Mouse (Mus musculus): ENCODE measurements around the gene Tyw1. TPM values are rescaled to one million over a fixed set of nuclear protein-coding genes. Genes with fewer than 3 reads are reported as not detected.

Tyw1 gene
- total RNA-seq, 2 experiments from 2014 or later, result 2.9 to 9.2 TPM

DNA sequence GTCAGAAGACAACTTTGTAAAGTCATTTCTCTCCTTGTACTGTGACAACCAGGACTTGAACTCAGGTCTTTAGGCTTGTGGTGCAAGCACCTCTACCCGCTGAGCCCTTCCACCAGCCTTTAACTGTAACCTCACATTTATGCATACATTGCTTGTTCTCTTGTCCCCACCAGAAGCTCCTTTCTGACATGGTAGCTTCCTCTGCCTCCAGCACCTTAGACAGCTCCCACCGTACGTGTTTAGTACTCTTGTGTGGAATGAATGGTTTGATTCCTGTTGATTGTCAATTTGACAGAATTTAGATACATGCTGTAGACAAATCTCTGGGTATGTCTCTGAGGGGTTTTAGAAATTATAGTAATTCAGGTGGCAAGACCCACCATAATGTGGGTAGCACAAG is 108.4 kb downstream of the Tyw1 start:
- no peak for ATAC-seq (replicated peaks; ENCODE audit: low FRiP score, poor library complexity, severe bottlenecking)

DNA sequence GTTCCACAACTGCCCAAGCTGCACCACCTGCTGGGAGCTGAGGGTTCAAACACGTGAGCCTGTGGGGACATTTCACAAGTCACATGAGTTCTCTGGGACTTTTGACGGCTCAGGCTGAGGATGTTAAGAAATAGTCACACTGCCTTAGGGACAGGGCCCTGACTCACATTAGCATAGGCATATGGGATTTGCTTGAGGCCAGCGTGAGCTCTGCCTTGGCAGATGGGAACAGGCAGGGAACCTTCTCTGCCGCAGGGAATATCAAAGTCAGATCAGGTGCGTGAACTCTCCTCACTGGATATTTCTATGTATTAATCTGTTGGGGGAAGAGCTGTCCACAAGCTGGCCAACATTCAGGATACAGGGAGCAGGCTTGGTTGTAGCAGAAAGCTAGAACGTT is 112.8 kb downstream of the Tyw1 start:
- no peak for ATAC-seq (replicated peaks; ENCODE audit: low FRiP score, poor library complexity, severe bottlenecking)

DNA sequence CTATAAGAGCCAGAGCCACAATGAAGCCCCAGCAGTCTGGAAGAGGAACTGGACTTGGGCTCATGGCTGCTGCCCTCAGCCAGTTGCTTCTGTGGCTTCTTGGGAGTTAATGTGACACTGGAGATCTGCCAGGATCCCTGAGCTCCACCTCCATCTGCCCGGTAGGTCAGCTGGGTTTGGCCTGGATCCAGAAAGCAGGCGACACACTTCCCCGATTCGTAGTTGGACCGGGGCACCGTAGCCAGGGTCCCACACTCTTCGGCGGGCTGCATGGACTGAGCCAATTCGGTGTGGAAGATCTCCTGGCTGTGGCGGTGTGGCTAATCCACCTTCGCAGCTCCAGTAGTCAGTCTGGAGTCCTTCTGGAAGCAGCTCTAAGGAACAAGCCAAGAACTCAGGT is 113.8 kb downstream of the Tyw1 start, which contains the start of gene Caln1:
Gene Caln1 (plus strand): TSS at position 219 of the 400 bp plus-strand sequence.
- ATAC-seq (replicated peaks; ENCODE audit: low FRiP score, poor library complexity, severe bottlenecking), result no peak

DNA sequence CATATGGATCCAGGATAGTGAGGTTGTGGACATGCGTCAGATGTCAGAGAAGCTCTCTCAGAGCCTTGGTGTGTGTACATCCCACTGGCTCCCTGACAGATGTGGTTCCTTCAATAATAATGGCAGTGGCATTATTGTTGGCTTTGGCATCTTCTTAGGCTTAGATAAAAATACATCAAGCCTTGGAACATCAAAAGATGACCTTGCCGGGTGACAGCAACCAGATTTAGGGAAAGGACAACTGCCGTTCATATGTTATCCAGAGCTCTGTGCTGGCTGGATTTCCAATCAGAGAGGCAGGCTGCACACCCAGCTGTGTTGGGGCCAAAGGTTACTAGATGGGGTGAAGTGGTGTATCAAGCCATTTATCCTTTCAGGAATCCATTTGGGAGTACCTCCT is 120.0 kb downstream of the Tyw1 start:
- ATAC-seq (replicated peaks; ENCODE audit: low FRiP score, poor library complexity, severe bottlenecking), result no peak

DNA sequence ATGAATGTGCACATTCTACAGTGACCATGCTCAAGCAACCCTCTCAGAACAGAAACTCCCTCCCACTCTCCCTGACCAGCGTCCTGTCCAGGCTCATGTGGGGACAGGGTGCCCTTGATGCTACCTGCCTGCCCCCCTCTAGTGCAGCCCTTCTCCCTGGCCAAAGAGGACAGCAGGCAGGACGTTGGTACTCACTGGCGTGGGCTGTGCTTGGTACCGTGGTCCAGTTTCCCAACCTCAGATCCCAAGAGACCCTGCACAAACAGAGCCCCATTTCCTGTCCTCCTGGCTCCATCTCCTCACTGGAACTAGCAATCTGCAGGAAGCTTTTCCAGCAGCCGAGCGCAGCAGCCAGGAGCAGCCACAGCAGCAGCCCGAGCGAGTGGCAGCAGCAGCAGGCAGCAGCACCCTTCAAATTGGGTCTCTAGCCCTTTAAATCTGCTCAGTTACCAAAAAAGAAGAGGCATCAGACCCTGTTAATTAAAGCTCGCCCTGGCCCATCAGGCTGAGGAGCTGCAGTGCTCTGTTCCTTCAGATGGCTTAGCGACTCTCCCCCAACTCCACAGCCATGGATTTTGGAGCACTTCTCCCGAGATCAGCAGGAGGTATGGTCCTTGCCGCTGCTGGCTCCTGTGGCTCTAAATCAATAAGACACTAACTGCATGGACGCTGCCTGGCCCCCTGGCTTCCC is 128.9 kb downstream of the Tyw1 start, which contains the start of gene A330070K13Rik:
Gene A330070K13Rik (minus strand): TSS at position 410 of the 691 bp plus-strand sequence.
- ATAC-seq (replicated peaks; ENCODE audit: low FRiP score, poor library complexity, severe bottlenecking), result no peak

DNA sequence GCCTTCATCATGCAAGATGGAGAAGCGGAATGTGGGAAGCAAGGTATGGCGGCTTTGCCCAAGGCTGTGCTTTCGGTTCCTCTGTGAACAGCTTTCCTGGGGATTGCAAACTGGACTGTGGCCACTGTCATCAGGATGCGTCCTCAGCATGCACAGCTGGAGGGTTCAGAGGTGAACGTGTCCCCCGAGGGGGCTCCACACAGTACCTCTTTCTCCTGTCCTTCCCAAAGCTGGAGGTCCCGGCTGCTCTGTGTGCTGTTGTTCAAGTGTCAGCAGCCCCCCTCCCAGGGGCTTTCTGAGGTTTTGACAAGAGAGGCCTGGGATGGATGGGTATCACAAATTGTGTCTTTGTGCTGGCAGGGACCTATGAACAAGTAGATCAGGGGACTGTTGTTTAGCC is 131.0 kb downstream of the Tyw1 start:
- no peak for ATAC-seq (replicated peaks; ENCODE audit: low FRiP score, poor library complexity, severe bottlenecking)

Other genes starting within 250 kb of the Tyw1 start
- 1.9 and 11.3 TPM in 2 replicates for gene Asl, start 226.4 kb upstream of the Tyw1 start, total RNA-seq (2015; ENCODE audit: low replicate concordance)
- gene Asl, start 226.4 kb upstream of the Tyw1 start, total RNA-seq (2017; ENCODE audit: low replicate concordance), result 2.0 and 2.6 TPM in 2 replicates
- gene Crcp, start 226.3 kb upstream of the Tyw1 start, total RNA-seq (2015; ENCODE audit: low replicate concordance), result 9.2 and 16.5 TPM in 2 replicates
- 18.7 and 21.6 TPM in 2 replicates for gene Crcp, start 226.3 kb upstream of the Tyw1 start, total RNA-seq (2017; ENCODE audit: low replicate concordance)
- gene Tpst1, start 182.3 kb upstream of the Tyw1 start, total RNA-seq (2015; ENCODE audit: low replicate concordance), result 7.9 and 14.4 TPM in 2 replicates
- gene Tpst1, start 182.3 kb upstream of the Tyw1 start, total RNA-seq (2017; ENCODE audit: low replicate concordance), result 2.1 and 3.5 TPM in 2 replicates
- gene Kctd7, start 110.8 kb upstream of the Tyw1 start, total RNA-seq (2015; ENCODE audit: low replicate concordance), result 0.96 and 2.3 TPM in 2 replicates
- 1.3 and 2.0 TPM in 2 replicates for gene Kctd7, start 110.8 kb upstream of the Tyw1 start, total RNA-seq (2017; ENCODE audit: low replicate concordance)
- gene Rabgef1, start 83.8 kb upstream of the Tyw1 start, total RNA-seq (2015; ENCODE audit: low replicate concordance), result 15.7 and 43.2 TPM in 2 replicates
- gene Rabgef1, start 83.8 kb upstream of the Tyw1 start, total RNA-seq (2017; ENCODE audit: low replicate concordance), result 40.7 and 47.1 TPM in 2 replicates
- gene Tmem248, start 38.5 kb upstream of the Tyw1 start, total RNA-seq (2015; ENCODE audit: low replicate concordance), result 11.1 and 21.5 TPM in 2 replicates
- 16.0 and 24.9 TPM in 2 replicates for gene Tmem248, start 38.5 kb upstream of the Tyw1 start, total RNA-seq (2017; ENCODE audit: low replicate concordance)
- 16.7 and 22.1 TPM in 2 replicates for gene Sbds, start 89 bp upstream of the Tyw1 start, total RNA-seq (2015; ENCODE audit: low replicate concordance)
- gene Sbds, start 89 bp upstream of the Tyw1 start, total RNA-seq (2017; ENCODE audit: low replicate concordance), result 46.2 and 73.7 TPM in 2 replicates
- gene Caln1, start 113.8 kb downstream of the Tyw1 start, total RNA-seq (2015; ENCODE audit: low replicate concordance), result not detected in 2 replicates
- not detected in 2 replicates for gene Caln1, start 113.8 kb downstream of the Tyw1 start, total RNA-seq (2017; ENCODE audit: low replicate concordance)
- gene A330070K13Rik, start 129.0 kb downstream of the Tyw1 start, total RNA-seq (2015; ENCODE audit: low replicate concordance), result not detected in 2 replicates
- not detected in 2 replicates for gene A330070K13Rik, start 129.0 kb downstream of the Tyw1 start, total RNA-seq (2017; ENCODE audit: low replicate concordance)